Mouse (Mus musculus): ENCODE measurements around the gene Agap1.

DNA sequence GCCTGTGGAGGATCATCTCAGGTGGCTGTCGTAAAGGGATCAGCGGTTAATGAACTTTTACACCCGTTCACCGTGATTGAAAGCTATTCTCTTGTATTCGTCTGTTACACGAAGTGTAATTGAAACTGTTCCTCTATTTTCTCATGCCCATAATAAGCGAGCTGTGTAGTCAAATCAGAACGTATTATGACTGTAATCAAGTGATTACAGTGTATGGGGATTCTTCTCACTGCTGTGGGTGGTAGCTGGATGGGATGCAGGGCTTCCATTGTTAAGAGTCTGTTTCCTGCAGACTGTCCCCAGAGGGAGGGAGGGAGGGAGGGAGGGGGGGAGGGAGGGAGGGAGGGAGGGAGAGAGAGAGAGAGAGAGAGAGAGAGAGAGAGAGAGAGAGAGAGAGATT lies 56.1 kb downstream of the Agap1 start:
- no peak for TF ChIP-seq POLR2A (IDR thresholded peaks at IDR 0.05; ENCODE audit: extremely low read depth, insufficient read depth, low read length)
- no peak for TF ChIP-seq CTCF (IDR thresholded peaks at IDR 0.05; ENCODE audit: extremely low read depth, insufficient read depth, low read length)

Data from cortical plate, adult 2 months (tissue).